Mouse (Mus musculus) midbrain, embryonic 15.5 days (tissue): ENCODE results near the gene Ldb3. TPM values are rescaled to one million over a fixed set of nuclear protein-coding genes. Genes with fewer than 3 reads are reported as not detected.

Source experiments
- ATAC-seq: fragments of 200-750 bp; cut with Nextera tagmentation; replicated peaks from 2 replicates; pipeline ENCODE4 v1.8.0; 2017; ENCODE audit warnings: moderate TSS enrichment
- H3K27ac ChIP-seq: fragments of 300-500 bp; sonication (generic); 2 replicates; pipeline ENCODE4 v1.5.1; 2015; ENCODE audit warnings: mild to moderate bottlenecking, inconsistent platforms
- H3K27me3 ChIP-seq: fragments of 300-500 bp; sonication (generic); replicated peaks from 2 replicates; pipeline ENCODE4 v1.6.1; 2015; ENCODE audit warnings: inconsistent platforms
- H3K36me3 ChIP-seq: fragments of 300-500 bp; sonication (generic); replicated peaks from 2 replicates; pipeline ENCODE4 v1.6.1; 2015; ENCODE audit warnings: inconsistent platforms
- H3K4me1 ChIP-seq: fragments of 300-500 bp; sonication (generic); 2 replicates; pipeline ENCODE4 v1.6.1; 2015; ENCODE audit warnings: inconsistent platforms
- H3K4me2 ChIP-seq: fragments of 300-500 bp; sonication (generic); 2 replicates; pipeline ENCODE4 v1.6.1; 2015; ENCODE audit warnings: inconsistent platforms, mild to moderate bottlenecking, moderate library complexity
- H3K4me3 ChIP-seq: fragments of 300-500 bp; sonication (generic); 2 replicates; pipeline ENCODE4 v1.5.1; 2015; ENCODE audit warnings: mild to moderate bottlenecking, inconsistent platforms
- H3K9ac ChIP-seq: fragments of 300-500 bp; sonication (generic); 2 replicates; pipeline ENCODE4 v1.6.1; 2015; ENCODE audit warnings: mild to moderate bottlenecking, inconsistent platforms
- H3K9me3 ChIP-seq: fragments of 300-500 bp; sonication (generic); 2 replicates; pipeline ENCODE4 v1.6.1; 2016; ENCODE audit warnings: inconsistent platforms
- WGBS: fragments of 180-500 bp; shearing (Covaris S2); methylation state at CpG from one replicate; pipeline ENCODE4 v1.1.7; 2015; ENCODE audit warnings: mixed read lengths; 5-methylcytosine and 5-hydroxymethylcytosine counted together
- polyA plus RNA-seq: library from polyadenylated mRNA; unstranded; fragments of >200 nt; fragmentation: Nextera tagmentation; extraction: Ambion mirVana; gene quantifications from 2 replicates; pipeline ENCODE4 v1.2.1, GENCODE M21; 2015

Ldb3 gene
- polyA plus RNA-seq, 1 experiment from 2014 or later, result 0.57 TPM

DNA sequence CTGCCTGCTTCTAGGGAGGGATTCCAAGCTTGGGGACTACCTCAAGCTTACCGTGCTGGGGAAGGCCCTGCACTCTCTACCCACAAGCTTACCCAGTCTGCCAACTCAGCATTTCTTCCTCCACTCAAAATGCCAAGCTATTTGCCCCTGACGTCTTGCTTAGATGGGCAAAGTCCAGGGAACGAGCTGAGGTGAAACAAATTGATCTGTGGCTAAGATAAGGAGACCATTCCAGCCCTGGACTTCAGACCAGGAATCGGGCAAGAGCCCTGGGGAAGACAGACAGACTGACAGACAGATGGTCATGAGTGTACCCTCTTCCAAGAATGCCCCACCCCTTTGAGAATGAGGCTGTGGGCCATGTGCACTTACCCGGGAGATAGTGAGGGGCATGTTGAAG is 477 bp downstream of the Ldb3 start:
- no peaks in the 10 kb centered on the region for H3K4me1 ChIP-seq
- H3K36me3 ChIP-seq, result no peaks in the 10 kb centered on the region
- H3K27me3 ChIP-seq, result no peaks in the 10 kb centered on the region
- H3K4me2 ChIP-seq, result no peak overlapping the region
- no peaks in the 10 kb centered on the region for H3K9me3 ChIP-seq
- WGBS, result 75% methylated on average over 5 of the region's 5 CpGs
- ATAC-seq, result no peak
- H3K27ac ChIP-seq, result no peak overlapping the region
- H3K9ac ChIP-seq, result no peak overlapping the region
- H3K4me3 ChIP-seq, result no peak overlapping the region

DNA sequence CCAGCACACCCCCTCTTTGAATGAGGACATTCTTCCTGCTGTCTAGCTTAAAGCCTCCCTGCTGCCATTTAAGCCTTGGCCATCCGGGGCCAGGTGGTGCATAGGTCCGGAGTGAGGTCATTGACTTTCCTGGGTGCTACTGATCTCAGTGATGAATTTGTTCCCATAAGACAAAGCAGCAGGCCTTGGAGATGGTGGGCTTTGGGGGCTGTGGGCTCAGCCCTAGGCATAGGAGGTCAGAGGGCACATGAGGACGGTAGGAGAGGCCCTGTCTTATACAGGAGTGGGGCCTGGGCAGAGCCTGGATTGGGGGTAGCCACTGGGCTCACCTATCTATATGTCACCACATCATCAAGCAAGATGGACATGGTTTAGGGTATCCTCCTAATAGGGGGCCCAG is 1.6 kb downstream of the Ldb3 start:
- Histone ChIP-seq H3K27me3 (no peaks in the 10 kb centered on the region), H3K4me2 (no peak overlapping the region), H3K27ac (no peak overlapping the region), H3K9me3 (no peaks in the 10 kb centered on the region), H3K4me3 (no peak overlapping the region), H3K9ac (no peak overlapping the region), H3K4me1 (no peaks in the 10 kb centered on the region), H3K36me3 (no peaks in the 10 kb centered on the region)
- WGBS, result 78% methylated on average over 3 of the region's 3 CpGs
- ATAC-seq, result no peak

DNA sequence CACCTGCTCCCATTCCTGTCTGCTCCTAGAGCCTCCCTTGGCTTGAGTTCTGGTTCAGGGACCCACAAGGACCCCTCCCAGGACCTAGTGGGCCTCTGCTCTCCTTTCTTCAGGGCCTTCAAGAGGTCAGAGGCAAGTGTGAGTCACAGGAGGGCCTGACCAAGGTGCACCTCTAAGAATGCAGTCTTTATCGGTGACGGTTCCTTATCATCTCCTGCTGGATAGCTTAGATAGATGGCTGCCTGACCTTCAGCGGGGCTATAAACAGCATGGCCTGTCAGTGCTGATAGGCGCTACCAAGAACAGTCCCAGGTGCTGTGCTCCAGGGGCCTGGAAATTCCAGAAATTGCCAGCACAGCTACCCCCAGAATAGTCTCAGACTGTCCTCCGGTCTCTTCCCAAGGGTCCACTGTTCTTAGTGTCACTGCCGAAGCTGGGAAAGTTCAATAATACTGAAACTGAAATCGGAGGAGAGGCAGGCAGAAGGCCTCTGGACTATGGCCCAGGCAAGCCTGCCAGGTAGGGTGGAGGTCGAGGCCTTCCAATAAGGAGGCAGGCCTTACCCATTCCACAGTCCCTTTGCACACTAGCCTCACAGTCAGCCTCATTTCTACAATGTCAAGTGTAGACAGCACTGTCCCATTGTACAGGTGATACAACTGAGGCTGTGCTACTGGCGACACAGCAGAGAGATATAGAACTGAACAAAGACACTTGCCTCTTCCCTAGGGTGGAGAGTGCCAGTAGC is 3.0 kb downstream of the Ldb3 start:
- Histone ChIP-seq H3K4me2 (no peak overlapping the region), H3K4me1 (no peaks in the 10 kb centered on the region), H3K36me3 (no peaks in the 10 kb centered on the region), H3K4me3 (no peak overlapping the region), H3K9ac (no peak overlapping the region), H3K9me3 (no peaks in the 10 kb centered on the region), H3K27ac (no peak overlapping the region), H3K27me3 (no peaks in the 10 kb centered on the region)
- 88% methylated on average over 9 of the region's 9 CpGs for WGBS
- ATAC-seq, result no peak

DNA sequence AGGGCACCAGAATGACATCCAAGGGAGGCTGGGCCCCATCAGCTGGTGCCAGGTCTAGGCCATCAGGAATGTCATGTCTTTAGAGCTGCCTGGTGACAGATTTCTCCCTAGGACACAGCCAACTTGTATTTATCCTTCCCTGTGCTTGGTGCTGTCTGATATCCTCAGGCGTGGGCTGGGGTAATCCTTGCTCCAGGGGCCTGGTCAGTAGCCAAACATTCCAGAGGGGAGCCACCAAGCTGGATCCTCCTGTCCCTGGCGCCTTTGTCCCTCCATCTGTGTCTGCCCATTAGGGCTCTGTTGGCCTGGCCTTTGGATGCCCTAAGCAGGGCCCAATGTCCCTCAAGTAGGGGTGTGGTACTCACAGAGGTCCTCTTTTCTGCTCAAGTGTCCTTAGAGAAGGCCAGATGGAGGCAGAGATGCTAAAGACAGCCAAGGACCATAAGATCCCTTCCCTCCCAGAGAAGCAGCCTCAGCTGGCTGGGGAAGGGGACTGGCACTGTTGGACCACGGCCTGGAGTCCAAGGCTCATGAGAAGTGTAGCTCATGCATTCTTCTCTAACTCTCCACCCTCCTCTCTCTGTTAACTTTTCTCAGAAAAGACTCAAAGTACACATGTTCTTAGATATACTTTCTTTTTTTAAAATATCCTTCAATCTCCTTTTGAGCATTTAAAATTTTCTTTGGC is 5.6 kb downstream of the Ldb3 start:
- 78% methylated on average over 3 of the region's 3 CpGs for WGBS
- no peak for ATAC-seq
- Histone ChIP-seq H3K27ac (no peak overlapping the region), H3K27me3 (no peaks in the 10 kb centered on the region), H3K4me1 (no peaks in the 10 kb centered on the region), H3K4me3 (no peak overlapping the region), H3K4me2 (no peak overlapping the region), H3K9me3 (no peaks in the 10 kb centered on the region), H3K9ac (no peak overlapping the region), H3K36me3 (no peaks in the 10 kb centered on the region)

DNA sequence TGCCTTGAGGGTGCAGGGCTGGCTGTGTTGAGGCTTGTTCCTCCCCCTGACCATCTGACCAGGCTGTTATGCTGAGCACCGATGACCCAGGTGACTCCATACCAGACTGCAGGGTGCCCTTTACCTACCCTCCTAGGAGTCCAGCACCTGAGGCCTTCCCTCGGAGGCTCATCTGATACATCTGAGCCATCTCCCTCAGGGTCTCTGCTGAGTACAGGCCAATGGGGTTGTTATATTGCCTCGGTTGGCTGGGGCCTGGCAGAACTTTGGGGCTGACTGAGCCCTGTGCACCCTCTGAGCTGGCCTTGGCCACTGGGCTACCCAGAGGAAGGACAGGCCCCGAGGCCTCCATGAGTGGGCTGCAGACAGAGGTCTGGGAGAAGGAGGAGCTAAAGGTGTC is 11.6 kb downstream of the Ldb3 start:
- ATAC-seq, result no peak
- no peaks in the 10 kb centered on the region for H3K36me3 ChIP-seq
- WGBS, result 86% methylated on average over 4 of the region's 4 CpGs
- no peaks in the 10 kb centered on the region for H3K4me1 ChIP-seq
- no peak overlapping the region for H3K9ac ChIP-seq
- no peak overlapping the region for H3K27ac ChIP-seq
- no peaks in the 10 kb centered on the region for H3K27me3 ChIP-seq
- H3K4me3 ChIP-seq, result no peak overlapping the region
- no peak overlapping the region for H3K4me2 ChIP-seq
- no peaks in the 10 kb centered on the region for H3K9me3 ChIP-seq

DNA sequence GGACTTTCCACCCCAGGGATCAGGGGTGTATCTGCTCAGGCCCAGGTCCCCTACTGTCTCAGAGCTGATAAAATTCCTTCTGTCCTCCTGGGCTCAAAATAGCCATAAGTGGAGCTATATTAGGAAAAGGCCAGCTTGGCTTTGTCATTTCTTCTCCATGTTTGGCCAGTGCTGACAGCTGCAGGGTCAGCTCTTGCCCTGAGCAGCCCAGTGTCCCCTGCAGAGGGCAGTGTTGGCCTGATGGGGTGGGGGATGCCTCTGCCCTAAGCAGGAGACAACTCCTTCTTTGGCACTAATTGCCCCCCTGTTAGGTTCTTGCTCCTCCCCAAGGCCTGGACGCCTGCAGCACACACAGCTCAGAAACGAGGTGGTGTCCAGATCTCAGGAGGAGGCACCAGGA is 14.4 kb downstream of the Ldb3 start:
- H3K4me2 ChIP-seq, result no peak overlapping the region
- H3K9me3 ChIP-seq, result no peaks in the 10 kb centered on the region
- 67% methylated on average over 2 of the region's 2 CpGs for WGBS
- no peak overlapping the region for H3K27ac ChIP-seq
- H3K4me1 ChIP-seq, result 0 out of 2 replicates have a peak, but pooled peaks cover 3% of the 10 kb centered on the region
- no peaks in the 10 kb centered on the region for H3K27me3 ChIP-seq
- no peaks in the 10 kb centered on the region for H3K36me3 ChIP-seq
- ATAC-seq, result no peak
- H3K4me3 ChIP-seq, result no peak overlapping the region
- H3K9ac ChIP-seq, result no peak overlapping the region

DNA sequence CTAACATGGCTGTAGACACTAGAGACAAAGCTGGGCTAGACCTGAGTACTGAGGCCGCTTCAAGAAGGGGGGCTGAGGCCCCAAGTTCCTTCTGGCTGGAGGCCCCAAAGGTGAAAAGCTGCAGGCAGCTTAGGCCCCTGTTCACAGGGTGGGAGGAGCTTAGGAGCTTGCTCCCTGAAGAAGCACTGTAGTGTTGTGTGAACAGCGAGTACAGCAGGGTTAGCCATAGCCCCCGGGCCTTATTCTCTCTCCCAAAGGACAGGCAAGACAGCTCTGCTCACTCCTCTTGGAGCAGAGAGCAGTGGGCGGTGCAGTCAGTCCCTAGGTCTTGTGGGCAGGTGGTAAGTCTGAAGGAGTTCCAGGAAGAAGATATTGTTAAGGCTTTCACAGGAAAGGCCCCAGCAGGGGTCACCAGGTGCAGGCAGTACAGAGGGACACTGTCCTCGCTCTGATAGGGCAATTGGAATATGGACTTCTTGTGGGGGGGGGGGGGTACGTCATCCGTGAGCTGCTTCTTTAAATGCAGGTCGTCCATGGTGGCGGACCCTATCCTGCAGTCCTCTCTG is 15.1 kb downstream of the Ldb3 start:
- Histone ChIP-seq H3K4me3 (no peak overlapping the region), H3K9me3 (no peaks in the 10 kb centered on the region), H3K27ac (no peak overlapping the region), H3K27me3 (no peaks in the 10 kb centered on the region), H3K4me2 (no peak overlapping the region), H3K4me1 (0 out of 2 replicates have a peak, but pooled peaks cover 3% of the 10 kb centered on the region), H3K36me3 (no peaks in the 10 kb centered on the region), H3K9ac (no peak overlapping the region)
- no peak for ATAC-seq
- WGBS, result 66% methylated on average over 9 of the region's 9 CpGs

DNA sequence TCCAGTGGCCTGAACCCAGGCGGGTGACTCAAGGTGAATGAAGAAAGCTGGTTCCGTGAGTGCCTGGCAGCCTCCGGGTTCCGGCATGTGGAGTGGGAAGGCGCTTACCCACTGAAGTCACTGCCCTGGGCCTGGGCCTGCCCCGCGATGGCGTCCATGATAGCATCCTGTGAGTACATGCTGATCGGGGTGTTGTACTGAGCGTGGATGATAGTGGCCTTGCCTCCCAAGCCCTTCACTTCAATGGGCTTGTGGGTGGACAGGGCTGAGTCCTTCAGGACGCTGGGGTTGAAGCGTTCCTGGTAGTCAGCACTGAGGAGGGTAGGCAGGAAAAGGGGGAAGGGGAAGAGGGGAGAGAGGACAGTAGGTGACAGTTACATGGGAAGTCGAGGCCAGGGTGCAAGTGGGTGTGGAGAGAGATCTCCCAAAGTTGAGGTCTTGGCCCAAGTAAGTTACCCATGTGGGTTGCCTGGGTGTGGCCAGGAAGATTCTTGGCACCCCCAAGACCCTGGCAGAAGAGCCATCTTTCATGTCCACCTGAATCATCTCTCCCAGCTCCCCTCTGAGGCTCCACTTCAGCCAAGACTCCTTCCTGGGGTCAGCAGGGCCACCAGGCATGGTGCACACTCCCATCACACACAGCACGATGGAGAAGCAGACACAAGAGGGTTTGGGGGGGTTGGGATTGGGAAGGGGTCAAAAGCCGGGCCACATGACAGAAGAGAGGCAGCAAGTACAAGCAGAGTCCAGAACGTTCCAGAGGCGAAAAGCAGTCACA is 16.7 kb downstream of the Ldb3 start:
- no peaks in the 10 kb centered on the region for H3K36me3 ChIP-seq
- no peak overlapping the region for H3K27ac ChIP-seq
- H3K9me3 ChIP-seq, result no peaks in the 10 kb centered on the region
- ATAC-seq, result no peak
- H3K4me2 ChIP-seq, result no peak overlapping the region
- H3K4me3 ChIP-seq, result no peak overlapping the region
- H3K27me3 ChIP-seq, result no peaks in the 10 kb centered on the region
- 0 out of 2 replicates have a peak, but pooled peaks cover 3% of the 10 kb centered on the region for H3K4me1 ChIP-seq
- 91% methylated on average over 17 of the region's 17 CpGs for WGBS
- no peak overlapping the region for H3K9ac ChIP-seq

DNA sequence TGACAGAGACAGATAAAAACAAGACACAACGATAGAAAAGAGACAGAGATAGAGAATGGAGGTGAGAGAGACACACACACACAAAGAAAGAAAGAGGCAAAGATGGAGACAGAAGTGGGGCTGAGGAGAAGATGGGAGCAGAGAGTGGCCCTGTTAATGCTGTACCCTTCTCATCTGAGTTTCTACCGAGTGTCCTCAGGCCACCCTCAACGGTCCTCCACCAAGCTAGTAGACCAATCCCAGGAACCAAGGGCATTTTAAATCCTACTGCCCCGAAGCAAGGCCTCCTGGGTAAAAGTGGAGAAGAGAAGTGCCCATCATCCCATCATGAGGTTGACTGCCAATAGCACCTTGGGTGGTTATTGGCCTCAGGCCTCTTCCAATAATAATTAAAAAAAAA is 17.6 kb downstream of the Ldb3 start:
- ATAC-seq, result no peak
- no peaks in the 10 kb centered on the region for H3K36me3 ChIP-seq
- no peak overlapping the region for H3K4me3 ChIP-seq
- no peak overlapping the region for H3K9ac ChIP-seq
- no peak overlapping the region for H3K27ac ChIP-seq
- H3K9me3 ChIP-seq, result no peaks in the 10 kb centered on the region
- no peak overlapping the region for H3K4me2 ChIP-seq
- H3K4me1 ChIP-seq, result 0 out of 2 replicates have a peak, but pooled peaks cover 3% of the 10 kb centered on the region
- 80% methylated on average over 4 of the region's 4 CpGs for WGBS
- H3K27me3 ChIP-seq, result no peaks in the 10 kb centered on the region

DNA sequence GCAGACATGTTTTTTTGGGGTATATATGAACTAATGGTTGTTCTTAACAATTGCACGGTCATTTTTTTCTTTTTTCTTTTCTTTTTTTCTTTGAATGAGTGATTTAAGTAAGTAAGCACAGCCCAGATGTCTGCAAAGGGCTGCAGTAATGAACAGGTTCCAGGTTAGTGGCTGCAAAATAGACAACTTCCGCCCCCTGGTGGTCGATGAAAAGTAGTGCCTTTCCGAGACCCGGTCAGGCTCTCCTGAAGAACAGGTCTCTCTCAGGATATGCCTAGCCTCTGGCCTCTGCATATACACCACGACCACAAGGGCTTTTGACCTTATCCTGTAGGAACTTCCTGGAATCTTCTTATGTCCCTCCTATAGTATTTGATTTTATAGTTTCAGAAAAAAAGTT is 18.2 kb downstream of the Ldb3 start:
- no peak overlapping the region for H3K27ac ChIP-seq
- H3K4me3 ChIP-seq, result peak overlapping the region; percentile 38
- ATAC-seq, result peak; percentile 91
- 0 out of 2 replicates have a peak, but pooled peaks cover 3% of the 10 kb centered on the region for H3K4me1 ChIP-seq
- under 1% methylated on average over 6 of the region's 6 CpGs for WGBS
- 0 out of 2 replicates have a peak overlapping the region, but pooled peaks have one; percentile 2 for H3K9ac ChIP-seq
- peak overlapping the region; percentile 69 for H3K4me2 ChIP-seq
- no peaks in the 10 kb centered on the region for H3K9me3 ChIP-seq
- no peaks in the 10 kb centered on the region for H3K36me3 ChIP-seq
- no peaks in the 10 kb centered on the region for H3K27me3 ChIP-seq

DNA sequence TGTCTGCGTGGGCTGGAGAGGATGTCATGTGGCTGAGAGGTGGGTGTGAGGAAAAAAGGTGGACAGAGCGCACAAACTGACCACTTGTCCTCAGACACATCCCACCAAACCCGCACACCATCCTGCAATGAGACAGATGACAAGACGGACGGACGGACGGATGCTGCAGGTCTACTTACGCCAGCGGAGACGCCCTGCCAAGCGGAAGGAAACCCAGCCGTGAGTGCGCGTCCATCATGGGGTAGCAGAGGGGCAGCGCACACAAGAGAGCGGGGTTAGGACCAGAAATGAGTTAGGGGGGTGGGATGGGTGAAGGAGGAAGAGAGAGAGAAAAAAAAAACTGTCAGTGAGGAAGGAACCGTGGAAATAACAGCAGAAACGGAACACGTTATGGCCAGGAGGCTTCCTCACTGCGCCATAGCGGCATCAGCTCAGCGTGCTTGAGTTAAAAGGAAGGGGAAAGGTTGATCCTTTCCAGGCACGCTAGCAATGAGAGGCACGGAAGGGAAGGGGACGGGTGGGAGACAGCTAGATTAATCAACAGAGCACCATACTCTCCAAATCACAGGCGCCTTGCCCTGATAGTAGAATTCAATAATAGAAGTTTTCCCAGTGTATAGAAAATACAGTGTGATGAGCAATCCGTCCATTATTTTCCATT is 18.8 kb downstream of the Ldb3 start:
- Histone ChIP-seq H3K4me1 (0 out of 2 replicates have a peak, but pooled peaks cover 3% of the 10 kb centered on the region), H3K27me3 (no peaks in the 10 kb centered on the region), H3K9ac (peak overlapping the region; percentile 2), H3K36me3 (no peaks in the 10 kb centered on the region), H3K9me3 (no peaks in the 10 kb centered on the region), H3K4me3 (peak overlapping the region; percentile 38), H3K27ac (no peak overlapping the region), H3K4me2 (peak overlapping the region; percentile 69)
- ATAC-seq, result peak; percentile 18; the same call in 1 of the 2 replicates
- WGBS, result 41% methylated on average over 27 of the region's 27 CpGs
